Mouse (Mus musculus) adrenal gland, adult 2 months (tissue): ENCODE measurements around the gene Cdk2ap2. TPM values are rescaled to one million over a fixed set of nuclear protein-coding genes. Genes with fewer than 3 reads are reported as not detected.
A peak's percentile ranks its signal among the peaks of the same experiment; 100 is the strongest.
"Not testable (repeated sequence)": the region's sequence is repeated elsewhere in the genome, so short reads cannot be mapped to it uniquely, and the experiment has no call there.

Source experiments
- DNase-seq: peaks from one replicate; pipeline ENCODE4 v3.0.0; 2021
- polyA plus RNA-seq: library from polyadenylated mRNA; depleted of rRNA; stranded (reverse); fragments of >200 nt; gene quantifications from 2 replicates; pipeline ENCODE4 v1.2.3, GENCODE M21; 2012
- total RNA-seq, 2 experiments: library from RNA; stranded (reverse); gene quantifications; 2 replicates each; pipeline ENCODE4 v1.2.3; 2021

Gene Cdk2ap2
- total and polyA plus RNA-seq, 3 experiments, result 128 to 371 (median 131) TPM

GRCm38 (mm10) chr19:4115816-4116215 lies 18.8 kb downstream of the Cdk2ap2 start:
- no peak for DNase-seq

- DNase-seq, result no peak
Observed at GRCm38 (mm10) chr19:4117006-4117405, 20.0 kb downstream of the Cdk2ap2 start.

GRCm38 (mm10) chr19:4118350-4118749 lies 21.4 kb downstream of the Cdk2ap2 start:
- no peak for DNase-seq

- DNase-seq, result no peak
Observed at GRCm38 (mm10) chr19:4119716-4120487, 22.9 kb downstream of the Cdk2ap2 start.

DNA sequence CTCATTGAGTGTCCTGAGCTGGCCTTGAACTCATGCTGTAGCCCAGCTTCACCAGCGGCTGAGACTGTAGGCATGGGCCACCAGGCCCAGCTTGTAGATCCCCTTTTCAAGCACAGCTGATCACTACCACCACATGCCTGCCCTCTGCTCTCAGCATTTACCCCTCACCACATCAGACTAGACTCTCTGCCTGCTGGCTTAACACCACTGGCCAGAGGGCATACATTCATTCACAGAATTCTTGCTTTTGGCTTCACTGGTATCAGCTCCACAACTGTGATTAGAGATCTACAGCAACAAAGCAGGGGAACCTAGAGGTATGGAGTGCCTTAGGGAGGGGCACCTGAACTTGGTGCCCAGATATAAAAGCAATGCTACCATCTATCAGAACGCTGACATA lies 23.5 kb downstream of the Cdk2ap2 start:
- no peak for DNase-seq

- peak; percentile 98 for DNase-seq
Observed at GRCm38 (mm10) chr19:4121097-4121805, 24.3 kb downstream of the Cdk2ap2 start.

GRCm38 (mm10) chr19:4121896-4122295 lies 24.9 kb downstream of the Cdk2ap2 start:
- DNase-seq, result not testable (repeated sequence)

GRCm38 (mm10) chr19:4122411-4123370 lies 25.7 kb downstream of the Cdk2ap2 start:
- no peak for DNase-seq

- DNase-seq, result no peak
Observed at GRCm38 (mm10) chr19:4124432-4124831, 27.4 kb downstream of the Cdk2ap2 start.

- DNase-seq, result not testable (repeated sequence)
Observed at GRCm38 (mm10) chr19:4125268-4125667, 28.3 kb downstream of the Cdk2ap2 start.

- DNase-seq, result peak; percentile 99
Observed at GRCm38 (mm10) chr19:4125741-4126696, 29.0 kb downstream of the Cdk2ap2 start, which contains the start of gene Aip. Gene Aip, minus strand, starts transcription at chr19:4125858.

GRCm38 (mm10) chr19:4126759-4127495 lies 29.9 kb downstream of the Cdk2ap2 start:
- DNase-seq, result peak; percentile 34

DNA sequence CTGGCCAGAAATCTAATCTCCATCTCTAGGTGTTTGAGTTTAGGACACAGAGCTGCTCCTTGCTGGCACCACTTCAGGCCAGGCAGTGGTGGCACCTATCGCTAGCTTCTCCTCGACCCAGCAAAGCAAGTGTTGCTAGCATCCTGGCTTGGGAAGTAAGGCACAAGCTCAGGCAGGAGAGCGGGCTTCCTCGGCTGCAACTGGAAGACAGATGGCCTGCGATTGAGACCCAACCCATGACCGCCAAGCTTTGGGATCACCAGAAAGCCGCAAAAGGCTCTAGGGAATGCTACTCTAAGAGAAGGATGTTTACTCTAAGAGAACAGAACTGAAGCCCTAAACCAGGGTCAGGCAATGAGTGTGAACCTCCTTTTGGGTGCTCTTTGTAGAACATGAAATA lies 32.5 kb downstream of the Cdk2ap2 start:
- no peak for DNase-seq

- no peak for DNase-seq
Observed at GRCm38 (mm10) chr19:4130106-4130505, 33.1 kb downstream of the Cdk2ap2 start.

DNA sequence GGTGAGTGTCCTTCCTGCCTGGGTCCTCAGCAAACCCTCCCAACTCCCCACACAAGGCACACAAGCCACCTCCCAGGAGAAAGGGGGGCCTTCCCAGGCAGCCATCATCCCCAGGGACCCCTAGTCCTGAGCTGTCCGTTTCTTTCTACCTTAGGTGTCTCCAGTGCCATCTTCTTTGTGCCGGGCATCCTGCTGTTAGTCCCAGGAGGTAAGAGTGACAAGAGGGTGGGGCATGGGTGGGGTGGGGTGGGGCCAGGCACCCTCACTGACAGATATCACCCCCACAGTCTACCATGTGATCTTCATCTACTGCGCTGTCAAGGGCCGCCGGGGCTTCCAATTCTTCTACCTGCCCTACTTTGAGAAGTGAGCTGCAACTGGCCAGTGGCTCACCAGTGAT lies 34.1 kb downstream of the Cdk2ap2 start:
- no peak for DNase-seq

DNA sequence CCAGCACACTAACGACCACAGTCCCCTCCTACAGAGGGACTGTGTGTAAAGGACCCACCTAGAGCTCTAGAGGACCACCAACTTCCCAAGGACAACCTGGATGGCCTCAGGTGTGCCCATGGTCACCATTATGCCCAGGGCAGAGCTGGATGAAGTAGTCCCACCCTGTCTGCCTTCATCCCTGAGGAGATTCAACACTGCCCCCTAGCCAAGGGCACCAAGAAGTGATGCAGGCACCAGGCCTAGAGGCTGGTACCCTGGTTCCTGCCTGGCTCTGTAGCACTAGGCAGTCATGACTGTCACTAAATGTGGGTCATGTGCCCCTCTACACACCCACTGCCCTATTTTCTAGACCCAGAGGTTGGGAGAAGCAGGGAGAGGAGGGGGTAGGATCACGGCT lies 34.8 kb downstream of the Cdk2ap2 start:
- peak; percentile 30 for DNase-seq

GRCm38 (mm10) chr19:4134354-4134753 lies 37.4 kb downstream of the Cdk2ap2 start:
- DNase-seq, result no peak

- DNase-seq, result not testable (repeated sequence)
Observed at GRCm38 (mm10) chr19:4135229-4135962, 38.4 kb downstream of the Cdk2ap2 start.

- peak; percentile 52 for DNase-seq
Observed at GRCm38 (mm10) chr19:4135963-4136345, 39.0 kb downstream of the Cdk2ap2 start.
